Mouse (Mus musculus) olfactory bulb, adult 2 months (tissue): Measurements from ENCODE around the gene Lnx2.

Experiments used
- CTCF ChIP-seq: fragments of 200-500 bp; IDR thresholded peaks from 2 replicates; pipeline ENCODE4 v1.5.1; 2012; ENCODE audit warnings: low read depth, mild to moderate bottlenecking, low read length, moderate library complexity; ENCODE audit not compliant: insufficient read depth
- POLR2A ChIP-seq: fragments of 200-500 bp; IDR thresholded peaks from 2 replicates; pipeline ENCODE4 v1.6.1; 2012; ENCODE audit warnings: mild to moderate bottlenecking, low read depth, low read length, moderate library complexity; ENCODE audit not compliant: insufficient read depth

DNA sequence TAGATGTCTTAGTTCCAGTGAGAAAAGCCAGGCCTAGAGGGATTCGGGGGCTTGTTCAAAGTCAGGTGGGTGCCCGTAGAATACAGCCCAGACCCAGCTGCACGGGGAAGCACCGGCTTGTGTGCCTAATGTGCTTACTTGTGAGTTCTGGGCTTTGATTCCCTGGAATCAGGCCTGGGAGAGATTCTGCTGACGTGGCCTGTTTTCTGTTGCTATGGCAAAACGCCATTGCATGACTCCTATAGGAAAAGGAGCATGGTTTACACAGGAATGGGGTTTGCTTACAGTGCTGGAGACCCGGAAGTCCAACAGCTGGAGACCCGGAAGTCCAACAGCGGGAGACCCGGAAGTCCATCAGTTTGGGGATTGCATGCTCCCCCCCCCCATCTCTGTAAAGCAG is 88.8 kb downstream of the Lnx2 start:
- TF ChIP-seq POLR2A, result no peak
- TF ChIP-seq CTCF, result no peak
